Mouse (Mus musculus): ENCODE results near the gene H2-Oa. TPM values are rescaled to one million over a fixed set of nuclear protein-coding genes. Genes with fewer than 3 reads are reported as not detected.

Gene H2-Oa
- polyA plus RNA-seq (2015; fragmentation: Nextera tagmentation; extraction: Ambion mirVana) = 0.25 and 0.64 TPM in 2 replicates

DNA sequence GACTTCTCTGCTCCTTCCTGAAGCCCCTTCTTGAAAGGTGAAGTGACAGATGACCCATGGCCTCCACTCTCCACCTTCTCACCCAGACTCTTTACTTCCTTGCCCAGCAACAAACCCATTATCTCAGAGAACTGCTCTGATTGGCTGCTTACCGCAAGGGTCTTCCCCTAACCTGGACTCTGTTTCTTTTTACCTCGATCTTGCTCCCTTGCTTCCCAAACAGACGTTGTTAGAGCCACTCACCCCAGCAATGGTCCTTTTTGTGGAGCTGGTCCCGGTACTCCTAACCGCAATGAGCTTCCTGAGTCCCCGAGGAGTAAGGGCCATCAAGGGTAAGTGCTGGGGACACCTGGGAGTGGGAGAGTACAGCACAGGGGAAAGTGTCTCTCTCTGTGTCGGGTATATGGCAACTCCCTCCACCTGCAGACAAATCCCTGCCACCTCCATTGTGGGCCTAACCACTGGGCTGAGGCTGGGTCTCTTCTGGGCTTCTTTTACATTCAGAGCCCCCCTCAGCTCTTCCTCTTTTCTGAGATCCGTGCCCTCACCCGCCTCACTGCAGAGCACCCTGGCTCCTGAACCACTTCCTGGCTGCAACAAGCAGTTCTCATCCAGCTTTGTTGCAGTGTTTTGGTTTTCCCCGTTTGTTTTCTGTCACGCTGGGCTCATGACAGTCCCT lies at the start of gene H2-Oa:
Gene H2-Oa (plus strand): TSS at position 144 of the 679 bp plus-strand sequence.

DNA sequence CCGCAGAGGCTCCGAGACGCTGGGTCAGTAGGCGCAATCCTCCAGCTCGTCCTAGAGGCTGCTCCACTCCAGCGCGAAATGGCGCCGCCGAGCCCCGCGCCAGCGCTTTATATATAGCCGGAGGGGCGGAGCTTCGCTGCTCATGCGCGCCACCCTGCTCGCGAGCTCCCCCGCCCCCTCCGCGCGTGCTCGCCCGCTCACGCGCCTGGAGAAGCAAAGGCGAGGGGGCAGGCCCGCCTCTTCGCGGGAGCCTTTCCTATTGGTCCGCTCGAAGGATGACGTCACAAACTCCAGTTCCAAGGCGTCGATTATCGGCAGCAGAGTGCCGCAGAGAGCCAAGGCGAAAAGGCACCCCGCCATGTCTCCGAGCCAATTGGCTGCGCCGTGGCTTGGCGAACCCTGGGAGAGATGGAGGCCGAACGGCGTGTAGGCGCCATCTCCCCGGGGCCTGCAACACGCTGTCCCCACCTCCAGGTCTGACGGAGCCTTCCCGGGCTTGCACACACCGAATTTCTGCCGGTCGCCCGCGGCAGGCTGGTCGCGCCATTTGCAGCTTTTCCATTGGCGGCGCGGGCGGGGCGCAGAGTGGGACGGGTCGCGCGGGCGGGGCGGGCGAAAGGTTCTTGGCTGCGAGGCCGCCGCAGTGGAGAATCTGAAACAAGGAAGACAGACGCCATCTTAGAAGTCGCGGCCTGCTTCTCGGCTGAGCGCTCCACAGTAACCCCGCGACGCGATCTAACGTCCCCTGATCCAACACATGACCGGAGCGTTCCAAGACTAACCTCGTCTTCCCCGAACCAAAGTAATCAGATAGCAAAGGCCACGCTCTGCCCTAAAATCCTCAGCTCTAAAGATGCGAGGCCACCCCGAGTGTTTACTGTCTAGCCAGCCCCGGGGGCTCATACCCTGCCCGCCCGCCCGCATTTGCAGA lies 27.4 kb downstream of the H2-Oa start, which contains the start of gene H2-DMa:
Gene H2-DMa (plus strand): TSS at position 293 of the 931 bp plus-strand sequence.

DNA sequence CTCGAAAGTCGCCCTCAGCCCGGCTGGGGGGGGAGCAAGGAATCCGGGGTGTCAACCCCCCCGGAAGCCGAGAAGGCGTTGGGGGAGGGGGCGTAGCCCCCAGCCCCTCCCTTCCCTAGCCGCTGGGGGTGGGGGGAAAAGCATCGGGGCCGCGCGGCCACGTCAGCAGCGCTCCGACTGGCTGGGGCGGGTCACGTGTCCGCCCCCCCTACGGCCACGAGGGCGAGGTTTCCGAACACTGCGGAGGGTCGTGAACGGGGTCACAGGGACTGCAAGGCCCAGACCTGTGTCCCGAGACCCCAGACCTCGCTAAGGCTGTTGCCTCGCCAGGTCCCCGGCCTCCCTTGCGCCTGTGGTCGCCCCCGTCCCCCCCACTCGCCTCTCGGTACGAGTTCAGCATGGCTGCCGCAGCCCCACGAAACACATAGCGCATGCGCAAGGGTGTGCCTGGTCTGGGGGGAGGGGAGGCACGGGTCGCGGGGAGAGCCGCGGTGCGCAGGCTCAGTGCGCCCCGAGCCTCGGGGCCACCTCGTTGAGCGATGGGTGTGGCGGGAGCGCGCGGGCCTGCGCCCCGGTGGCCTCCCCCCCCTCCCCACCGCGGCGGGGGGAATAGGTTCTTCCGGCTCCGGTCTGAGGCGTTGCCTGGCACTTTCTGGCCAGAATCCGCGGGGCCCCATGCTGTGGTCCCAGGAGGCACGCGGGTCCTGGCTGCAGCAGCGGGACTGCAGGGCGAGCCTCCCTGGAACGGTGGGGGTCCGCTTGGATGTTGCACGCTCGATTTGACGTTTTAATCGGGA lies 30.2 kb downstream of the H2-Oa start, which contains the start of gene Brd2:
Gene Brd2 (minus strand): TSS at position 447 of the 797 bp plus-strand sequence.

DNA sequence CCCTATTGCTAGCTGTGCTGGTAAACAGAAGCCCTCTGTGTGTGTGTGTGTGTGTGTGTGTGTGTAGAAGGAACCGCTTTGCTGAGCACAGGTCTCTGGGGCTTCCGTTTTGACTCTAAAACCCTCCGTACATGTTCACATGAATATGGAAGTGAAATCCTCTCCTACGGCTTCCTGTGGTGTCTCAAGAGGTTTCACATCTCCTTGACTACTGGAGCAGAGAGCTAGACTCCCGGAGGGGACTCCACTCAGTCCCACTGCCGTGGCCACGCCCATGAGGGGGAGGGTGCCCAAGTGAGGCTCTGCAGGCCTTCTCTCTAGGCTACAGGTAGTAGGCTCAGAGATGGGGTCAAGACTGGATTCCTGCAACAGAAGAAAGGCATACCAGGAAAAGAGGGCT lies 50.9 kb downstream of the H2-Oa start, which contains the start of gene H2-DMb2:
Gene H2-DMb2 (plus strand): TSS at position 275 of the 400 bp plus-strand sequence.

Other genes starting within 250 kb of the H2-Oa start
- gene Cd320, start 249.2 kb upstream of the H2-Oa start, polyA plus RNA-seq (2015; fragmentation: Nextera tagmentation; extraction: Ambion mirVana) = 51.5 and 57.3 TPM in 2 replicates
- gene Gm7029, start 218.5 kb upstream of the H2-Oa start, polyA plus RNA-seq (2015; fragmentation: Nextera tagmentation; extraction: Ambion mirVana) = not detected in 2 replicates
- gene Kifc1, start 201.7 kb upstream of the H2-Oa start, polyA plus RNA-seq (2015; fragmentation: Nextera tagmentation; extraction: Ambion mirVana) = 1.6 TPM in 2 replicates
- gene Platr17, start 187.2 kb upstream of the H2-Oa start, polyA plus RNA-seq (2015; fragmentation: Nextera tagmentation; extraction: Ambion mirVana) = 1.4 and 1.5 TPM in 2 replicates
- gene Daxx, start 182.9 kb upstream of the H2-Oa start, polyA plus RNA-seq (2015; fragmentation: Nextera tagmentation; extraction: Ambion mirVana) = 40.7 and 43.3 TPM in 2 replicates
- gene Tapbp, start 176.4 kb upstream of the H2-Oa start, polyA plus RNA-seq (2015; fragmentation: Nextera tagmentation; extraction: Ambion mirVana) = 47.9 and 55.8 TPM in 2 replicates
- gene Zbtb22, start 176.4 kb upstream of the H2-Oa start, polyA plus RNA-seq (2015; fragmentation: Nextera tagmentation; extraction: Ambion mirVana) = 18.3 and 18.5 TPM in 2 replicates
- 40.2 and 49.4 TPM in 2 replicates for gene Rgl2, start 162.8 kb upstream of the H2-Oa start, polyA plus RNA-seq (2015; fragmentation: Nextera tagmentation; extraction: Ambion mirVana)
- gene Pfdn6, start 152.0 kb upstream of the H2-Oa start, polyA plus RNA-seq (2015; fragmentation: Nextera tagmentation; extraction: Ambion mirVana) = 181 TPM in 2 replicates
- gene Wdr46, start 151.7 kb upstream of the H2-Oa start, polyA plus RNA-seq (2015; fragmentation: Nextera tagmentation; extraction: Ambion mirVana) = 17.0 and 17.9 TPM in 2 replicates
- 13.6 and 15.4 TPM in 2 replicates for gene B3galt4, start 140.9 kb upstream of the H2-Oa start, polyA plus RNA-seq (2015; fragmentation: Nextera tagmentation; extraction: Ambion mirVana)
- 60.0 and 63.3 TPM in 2 replicates for gene Vps52, start 136.5 kb upstream of the H2-Oa start, polyA plus RNA-seq (2015; fragmentation: Nextera tagmentation; extraction: Ambion mirVana)
- gene Rps18, start 136.3 kb upstream of the H2-Oa start, polyA plus RNA-seq (2015; fragmentation: Nextera tagmentation; extraction: Ambion mirVana) = 872 and 906 TPM in 2 replicates
- 23.9 and 24.3 TPM in 2 replicates for gene H2-K1, start 92.0 kb upstream of the H2-Oa start, polyA plus RNA-seq (2015; fragmentation: Nextera tagmentation; extraction: Ambion mirVana)
- 21.7 and 24.2 TPM in 2 replicates for gene Ring1, start 67.7 kb upstream of the H2-Oa start, polyA plus RNA-seq (2015; fragmentation: Nextera tagmentation; extraction: Ambion mirVana)
- 72.0 and 82.6 TPM in 2 replicates for gene H2-Ke6, start 64.3 kb upstream of the H2-Oa start, polyA plus RNA-seq (2015; fragmentation: Nextera tagmentation; extraction: Ambion mirVana)
- 143 and 149 TPM in 2 replicates for gene Slc39a7, start 60.7 kb upstream of the H2-Oa start, polyA plus RNA-seq (2015; fragmentation: Nextera tagmentation; extraction: Ambion mirVana)
- 50.1 and 52.1 TPM in 2 replicates for gene Rxrb, start 60.5 kb upstream of the H2-Oa start, polyA plus RNA-seq (2015; fragmentation: Nextera tagmentation; extraction: Ambion mirVana)
- 9.1 and 12.1 TPM in 2 replicates for gene Col11a2, start 52.9 kb upstream of the H2-Oa start, polyA plus RNA-seq (2015; fragmentation: Nextera tagmentation; extraction: Ambion mirVana)
- 26.1 and 27.0 TPM in 2 replicates for gene H2-DMa, start 27.2 kb downstream of the H2-Oa start, polyA plus RNA-seq (2015; fragmentation: Nextera tagmentation; extraction: Ambion mirVana)
- gene Brd2, start 30.3 kb downstream of the H2-Oa start, polyA plus RNA-seq (2015; fragmentation: Nextera tagmentation; extraction: Ambion mirVana) = 107 and 118 TPM in 2 replicates
- gene H2-DMb2, start 51.0 kb downstream of the H2-Oa start, polyA plus RNA-seq (2015; fragmentation: Nextera tagmentation; extraction: Ambion mirVana) = 0.66 and 0.96 TPM in 2 replicates
- 0.80 and 1.1 TPM in 2 replicates for gene H2-DMb1, start 60.7 kb downstream of the H2-Oa start, polyA plus RNA-seq (2015; fragmentation: Nextera tagmentation; extraction: Ambion mirVana)
- 8.0 and 8.7 TPM in 2 replicates for gene Tap1, start 95.2 kb downstream of the H2-Oa start, polyA plus RNA-seq (2015; fragmentation: Nextera tagmentation; extraction: Ambion mirVana)
- 3.5 and 3.7 TPM in 2 replicates for gene Psmb9, start 95.4 kb downstream of the H2-Oa start, polyA plus RNA-seq (2015; fragmentation: Nextera tagmentation; extraction: Ambion mirVana)
- 7.4 and 9.0 TPM in 2 replicates for gene Psmb8, start 105.4 kb downstream of the H2-Oa start, polyA plus RNA-seq (2015; fragmentation: Nextera tagmentation; extraction: Ambion mirVana)
- gene Tap2, start 111.2 kb downstream of the H2-Oa start, polyA plus RNA-seq (2015; fragmentation: Nextera tagmentation; extraction: Ambion mirVana) = 3.5 and 4.9 TPM in 2 replicates
- gene H2-Ob, start 146.6 kb downstream of the H2-Oa start, polyA plus RNA-seq (2015; fragmentation: Nextera tagmentation; extraction: Ambion mirVana) = 0.14 and 0.19 TPM in 2 replicates
- 2.7 and 3.5 TPM in 2 replicates for gene H2-Ab1, start 165.3 kb downstream of the H2-Oa start, polyA plus RNA-seq (2015; fragmentation: Nextera tagmentation; extraction: Ambion mirVana)
- gene H2-Aa, start 195.5 kb downstream of the H2-Oa start, polyA plus RNA-seq (2015; fragmentation: Nextera tagmentation; extraction: Ambion mirVana) = 0.41 and 0.74 TPM in 2 replicates
- gene H2-Eb1, start 213.5 kb downstream of the H2-Oa start, polyA plus RNA-seq (2015; fragmentation: Nextera tagmentation; extraction: Ambion mirVana) = 3.2 and 4.3 TPM in 2 replicates
- 0.13 and 0.26 TPM in 2 replicates for gene H2-Eb2, start 233.3 kb downstream of the H2-Oa start, polyA plus RNA-seq (2015; fragmentation: Nextera tagmentation; extraction: Ambion mirVana)

Measured in neural tube, postnatal 0 days (tissue).